Mouse (Mus musculus): ENCODE measurements around the gene Ndst2.

Gene Ndst2

DNA sequence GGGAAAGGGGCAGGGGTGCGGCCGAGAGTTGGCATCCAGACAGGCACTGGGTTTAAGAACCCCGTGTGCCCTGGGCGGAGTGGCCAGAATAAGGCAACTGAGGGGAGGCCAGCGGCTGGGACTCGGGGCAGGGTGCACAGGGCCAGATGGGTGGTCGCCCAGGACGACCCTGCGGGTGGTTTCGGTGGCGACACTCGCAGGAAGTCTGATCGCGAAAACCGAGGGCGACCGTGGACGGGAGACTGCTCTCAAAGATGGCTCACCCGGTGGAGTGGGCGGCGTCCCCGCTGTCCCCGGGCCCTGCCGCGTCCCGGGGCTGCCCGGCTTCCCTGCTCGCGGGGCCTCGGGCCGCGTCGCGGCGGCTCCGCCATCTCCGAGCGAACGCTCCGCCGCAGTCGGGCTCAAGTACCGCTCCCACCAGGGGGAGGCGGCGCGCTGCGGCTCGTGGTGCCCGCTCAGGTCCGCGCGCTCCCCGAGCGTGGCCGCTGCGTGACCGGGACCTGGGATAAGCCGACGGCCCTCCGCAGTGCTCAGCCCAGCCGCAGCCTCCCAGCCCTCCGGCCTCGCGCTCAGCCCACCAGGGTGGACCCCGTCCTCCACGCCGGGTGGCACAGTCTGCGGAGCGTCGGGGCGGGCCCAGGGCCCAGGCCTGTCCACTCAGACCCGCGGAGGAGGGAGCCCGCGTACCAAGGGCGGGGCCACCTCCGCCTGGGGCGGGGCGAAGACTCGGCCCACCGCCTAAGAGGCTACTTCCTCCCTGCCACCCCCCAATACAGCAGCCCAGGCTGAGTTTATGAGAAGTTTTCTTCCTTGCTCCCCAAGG lies at the start of gene Ndst2:
Gene Ndst2, minus strand, starts transcription at position 611 of the 823 bp plus-strand sequence.
- under 1% methylated on average over 80 of the region's 81 CpGs for WGBS

DNA sequence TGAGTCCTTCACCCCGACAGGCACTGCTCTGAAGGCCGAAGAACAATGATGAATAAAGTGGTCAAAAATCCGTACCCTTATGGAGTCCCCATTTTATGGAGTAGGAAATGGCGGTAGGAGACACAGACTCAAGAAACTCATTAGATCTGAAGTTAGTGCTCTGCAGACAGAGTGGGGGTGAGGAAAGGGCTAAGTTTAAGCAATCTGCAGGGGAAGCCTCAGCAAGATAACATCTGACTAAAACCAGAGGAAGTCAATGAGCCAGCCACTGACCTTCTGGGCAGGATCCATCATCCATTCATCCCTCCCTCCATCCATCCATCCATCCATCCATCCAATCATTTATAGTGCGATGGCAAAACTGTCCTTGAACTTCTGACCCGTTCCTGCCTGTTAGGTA lies 49.2 kb upstream of the Ndst2 start:
- WGBS: 81% methylated on average over 6 of the region's 6 CpGs

DNA sequence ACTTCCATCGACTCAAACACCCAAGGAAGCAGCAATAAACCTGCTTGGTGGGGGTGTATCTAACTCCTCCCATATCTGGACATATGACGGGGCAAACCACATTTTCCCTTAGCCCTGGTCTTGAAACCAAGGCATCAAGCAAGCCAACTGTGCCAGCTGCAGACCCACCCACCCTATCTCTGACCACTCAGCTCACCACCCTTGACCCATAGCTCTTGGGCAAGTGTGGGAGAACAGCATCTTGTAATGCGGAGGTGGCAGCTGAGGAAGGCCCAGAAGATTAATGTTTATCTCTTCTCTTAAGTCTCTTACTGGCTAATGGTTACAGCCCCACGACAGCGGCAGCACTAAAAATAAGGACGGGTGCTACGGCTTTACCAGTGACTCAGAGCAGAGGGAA lies 48.5 kb upstream of the Ndst2 start:
- 70% methylated on average over 7 of the region's 7 CpGs for WGBS

DNA sequence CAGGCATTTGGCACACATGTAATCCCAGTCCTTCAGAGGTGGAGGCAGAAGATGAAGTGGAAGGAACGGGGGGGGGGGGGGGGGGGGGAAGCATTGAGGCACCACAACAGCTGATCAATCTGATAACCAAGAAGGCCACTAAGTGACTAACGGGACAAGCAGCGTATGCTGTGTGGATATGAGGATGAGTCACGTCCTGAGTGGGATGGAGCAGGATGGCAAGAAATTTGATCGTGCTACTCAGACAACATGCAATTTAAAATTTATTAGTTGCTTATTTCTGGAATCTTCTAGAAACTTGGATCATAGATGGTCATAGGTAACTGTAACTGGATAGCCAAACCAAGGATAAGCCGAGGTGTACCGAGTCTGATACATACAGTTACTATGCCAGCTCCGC lies 45.9 kb upstream of the Ndst2 start:
- WGBS: 66% methylated on average over 8 of the region's 8 CpGs

DNA sequence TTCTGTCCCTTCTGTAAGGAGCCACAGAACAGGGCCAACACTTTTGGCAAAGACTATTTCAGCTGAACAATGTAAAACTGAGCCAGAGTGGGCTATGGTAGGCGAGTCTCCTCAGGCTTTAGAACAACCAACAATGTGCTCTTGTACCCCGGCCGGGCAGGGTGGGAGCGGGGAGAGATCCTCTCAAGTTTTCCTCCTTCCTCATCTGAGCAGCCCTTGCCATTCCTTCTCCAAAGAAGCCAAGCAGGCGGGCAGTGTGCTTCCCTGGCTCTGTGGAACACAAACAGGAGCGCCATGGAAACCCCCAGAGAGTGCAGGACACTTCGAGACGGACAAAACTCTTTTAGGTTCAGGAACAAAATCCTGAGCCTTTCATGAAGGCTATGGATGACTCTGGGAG lies 44.1 kb upstream of the Ndst2 start:
- 69% methylated on average over 8 of the region's 8 CpGs for WGBS

DNA sequence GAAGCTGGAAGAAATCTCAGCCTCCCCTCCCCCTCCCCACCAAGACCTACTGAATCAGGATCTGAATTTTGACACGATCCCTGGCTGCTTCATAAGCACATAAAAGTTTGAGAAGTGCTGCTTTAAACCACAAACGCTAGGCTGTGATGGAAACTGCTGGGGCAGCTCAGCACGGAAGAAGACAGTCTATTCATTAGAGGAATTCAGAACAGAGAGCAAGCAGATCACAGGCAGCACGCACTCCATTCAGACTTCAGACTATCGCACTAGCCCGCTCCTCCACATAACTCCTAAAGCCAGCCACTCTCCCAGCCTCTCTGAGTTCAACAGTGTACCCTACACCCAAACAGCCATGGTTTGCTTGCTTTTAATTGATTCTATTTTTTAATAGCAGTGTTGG lies 41.3 kb upstream of the Ndst2 start:
- WGBS: 39% methylated on average over 6 of the region's 6 CpGs

DNA sequence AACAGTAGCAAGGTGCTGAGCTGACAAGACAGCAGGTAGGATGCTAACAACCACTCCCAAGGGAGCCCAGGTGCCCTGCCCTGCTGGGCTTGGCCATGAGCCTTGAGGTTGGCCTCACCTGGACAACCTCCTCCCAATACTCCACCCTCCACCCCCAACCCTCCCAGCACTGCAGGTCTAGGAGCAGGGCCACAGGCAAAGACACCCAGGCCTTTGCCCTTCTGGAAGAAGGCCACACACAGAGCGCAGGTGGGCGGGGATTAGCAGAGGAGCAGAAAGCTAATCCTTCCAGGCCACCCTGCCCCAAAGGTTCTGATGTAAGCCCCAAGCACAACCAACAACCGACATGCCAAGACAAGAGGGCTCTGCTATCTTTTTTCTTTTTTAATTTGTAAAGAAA lies 39.0 kb upstream of the Ndst2 start:
- WGBS: 63% methylated on average over 3 of the region's 3 CpGs

DNA sequence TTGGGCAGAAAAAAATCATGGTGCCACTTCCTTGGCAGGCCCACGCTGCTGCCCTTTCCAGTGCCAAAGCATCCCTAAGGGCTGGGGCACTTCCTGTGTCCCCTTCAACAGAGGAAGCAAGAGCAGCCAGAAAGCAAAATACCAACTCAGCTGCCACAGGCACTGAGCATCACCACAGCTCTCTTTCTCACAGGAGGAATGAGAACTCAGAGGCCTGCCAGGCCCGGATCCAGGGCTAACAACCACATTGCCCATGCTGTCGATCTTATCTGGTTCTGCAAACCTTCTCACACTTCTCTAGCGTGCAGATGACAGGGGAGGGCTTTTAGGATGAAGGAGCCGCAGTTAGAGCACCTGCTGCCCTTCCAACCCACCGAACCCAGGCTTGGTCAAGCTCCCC lies 38.4 kb upstream of the Ndst2 start:
- 62% methylated on average over 6 of the region's 6 CpGs for WGBS

DNA sequence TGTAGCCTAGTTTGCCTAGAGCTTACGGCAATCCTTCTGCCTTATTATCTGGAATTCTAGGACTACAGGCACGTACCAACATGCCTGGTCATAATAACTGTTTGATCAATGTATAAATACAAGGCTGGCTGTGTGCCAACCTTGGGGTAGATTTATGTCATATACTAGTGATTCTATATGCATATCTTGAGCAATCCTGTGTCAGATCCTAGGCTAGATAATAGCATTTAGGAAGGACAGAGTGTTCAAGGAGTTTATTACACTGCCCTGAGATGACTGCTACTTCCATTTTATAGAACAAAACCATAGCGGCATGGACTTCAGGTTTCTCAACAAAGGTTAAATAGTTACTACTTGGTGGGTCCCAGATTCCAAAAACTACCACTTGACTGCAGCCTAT lies 37.6 kb upstream of the Ndst2 start:
- 92% methylated on average over 3 of the region's 3 CpGs for WGBS

DNA sequence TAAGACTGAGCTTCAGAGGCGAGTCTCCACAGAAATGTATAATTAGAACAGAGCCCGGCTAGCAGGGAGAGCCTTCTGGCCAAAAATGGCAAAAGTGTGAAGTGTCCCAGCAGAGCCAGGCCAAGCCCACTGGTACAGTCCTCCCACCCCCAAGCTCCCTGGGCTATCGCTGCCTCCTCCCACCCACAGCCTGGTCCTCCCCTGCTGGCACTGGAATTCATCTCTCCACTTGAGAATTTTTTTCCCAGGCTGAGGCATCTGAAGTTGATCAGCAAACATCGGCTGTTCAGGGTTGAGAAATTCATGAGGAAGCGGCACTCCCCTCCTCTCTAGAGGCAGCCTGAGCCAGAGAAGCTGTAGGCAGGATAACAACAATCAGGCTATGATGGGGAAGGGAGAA lies 34.2 kb upstream of the Ndst2 start:
- WGBS: 23% methylated on average over 5 of the region's 5 CpGs

DNA sequence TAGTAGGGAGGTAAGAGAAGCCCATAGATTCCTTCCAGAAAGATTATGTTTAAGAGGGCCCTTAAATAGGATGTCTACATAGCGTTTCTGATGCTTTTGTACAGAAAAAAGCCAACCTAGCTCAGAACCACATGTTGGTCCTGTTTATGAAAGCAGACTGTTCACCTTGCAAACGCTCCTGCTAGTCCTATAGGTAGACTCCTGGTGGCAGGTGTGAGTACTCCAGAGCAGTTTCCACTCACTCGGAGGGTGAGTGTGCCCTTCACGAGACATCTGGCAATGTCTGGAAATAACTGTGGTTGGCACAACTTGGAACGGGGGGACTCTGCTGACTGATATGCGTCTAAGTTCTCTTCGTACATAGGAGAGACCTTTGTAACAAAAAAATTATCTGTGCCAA lies 33.6 kb upstream of the Ndst2 start:
- 58% methylated on average over 7 of the region's 7 CpGs for WGBS

DNA sequence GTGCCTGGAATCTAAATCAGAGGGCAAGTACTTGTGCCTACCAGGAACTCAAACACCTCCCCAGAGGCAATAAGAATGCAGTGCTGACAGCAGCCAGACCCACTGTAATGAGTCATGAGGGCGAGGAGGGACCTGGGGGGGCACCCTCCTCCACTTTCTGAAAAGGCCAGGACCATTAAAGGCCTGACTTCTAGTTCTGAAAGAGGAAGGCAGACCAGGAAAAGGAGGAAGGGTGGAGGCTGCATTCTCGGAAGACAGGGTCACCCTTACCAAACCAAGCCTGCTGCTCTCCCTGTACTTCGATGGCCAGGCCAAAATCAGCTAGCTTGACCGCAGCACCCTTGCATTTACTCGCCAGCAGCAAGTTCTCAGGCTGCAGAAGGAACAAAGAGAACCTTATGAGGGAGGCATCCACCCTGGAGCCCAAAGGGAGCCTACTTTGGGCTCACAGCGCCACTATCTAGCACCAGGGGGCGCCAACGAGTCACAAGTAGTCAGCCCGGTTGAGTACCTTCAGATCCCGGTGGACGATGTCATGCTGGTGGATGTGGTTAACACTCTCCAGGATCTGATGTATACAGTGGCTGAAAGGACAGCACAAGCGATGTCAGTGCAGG lies 31.4 kb upstream of the Ndst2 start:
- whole genome bisulfite sequencing: 18% methylated on average over 12 of the region's 12 CpGs

DNA sequence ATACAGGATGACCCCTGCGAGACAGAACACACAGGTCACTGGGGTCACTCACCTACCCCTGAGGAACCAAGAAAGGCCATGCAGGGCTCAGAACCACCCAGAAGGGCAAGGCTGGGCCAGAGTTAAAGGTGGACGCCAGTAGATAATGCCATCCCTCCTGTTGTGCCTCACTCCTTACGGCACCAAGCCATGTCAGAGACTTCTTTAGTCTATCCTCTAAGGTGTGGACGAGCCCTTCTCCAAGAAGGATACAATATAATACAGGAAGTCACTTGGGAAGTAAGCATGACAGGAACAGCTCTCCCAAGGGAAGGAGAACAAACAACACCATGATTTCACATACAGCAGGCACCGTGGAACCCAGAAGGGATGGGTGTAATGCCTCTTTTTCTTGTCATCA lies 30.6 kb upstream of the Ndst2 start:
- WGBS: 82% methylated on average over 5 of the region's 5 CpGs

DNA sequence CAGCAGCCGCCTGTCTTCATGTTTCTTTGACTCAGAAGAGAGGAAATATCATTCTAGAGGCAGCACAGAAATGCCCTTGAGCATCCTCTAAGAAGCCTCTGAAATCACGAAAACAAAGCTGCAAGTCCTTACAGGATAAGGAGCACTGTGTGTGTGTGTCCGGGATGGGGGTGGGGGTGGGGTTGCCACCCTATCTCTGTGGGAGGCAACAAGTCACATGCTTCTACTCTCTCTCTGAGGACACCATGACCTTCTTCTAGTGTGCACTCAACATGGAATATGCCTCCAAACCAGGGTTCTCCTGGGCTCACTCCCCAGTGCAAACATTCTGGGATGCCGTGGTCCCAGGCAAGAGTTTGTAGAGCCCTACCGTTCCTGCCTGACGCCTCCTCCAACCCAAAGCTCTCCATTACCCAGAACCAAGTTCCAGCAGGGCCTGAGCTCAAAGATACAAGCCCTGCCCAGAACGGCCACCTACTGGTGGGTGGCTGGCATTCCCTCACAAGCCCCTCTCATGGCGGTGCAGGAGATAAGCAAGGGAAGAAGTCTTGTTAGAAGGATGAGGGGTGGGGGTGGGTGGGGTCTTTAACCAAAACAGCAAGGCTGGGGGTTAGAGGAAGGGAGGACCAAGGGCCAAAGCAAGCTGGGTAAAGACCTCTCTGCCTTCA lies 24.5 kb upstream of the Ndst2 start:
- WGBS: 73% methylated on average over 8 of the region's 8 CpGs

DNA sequence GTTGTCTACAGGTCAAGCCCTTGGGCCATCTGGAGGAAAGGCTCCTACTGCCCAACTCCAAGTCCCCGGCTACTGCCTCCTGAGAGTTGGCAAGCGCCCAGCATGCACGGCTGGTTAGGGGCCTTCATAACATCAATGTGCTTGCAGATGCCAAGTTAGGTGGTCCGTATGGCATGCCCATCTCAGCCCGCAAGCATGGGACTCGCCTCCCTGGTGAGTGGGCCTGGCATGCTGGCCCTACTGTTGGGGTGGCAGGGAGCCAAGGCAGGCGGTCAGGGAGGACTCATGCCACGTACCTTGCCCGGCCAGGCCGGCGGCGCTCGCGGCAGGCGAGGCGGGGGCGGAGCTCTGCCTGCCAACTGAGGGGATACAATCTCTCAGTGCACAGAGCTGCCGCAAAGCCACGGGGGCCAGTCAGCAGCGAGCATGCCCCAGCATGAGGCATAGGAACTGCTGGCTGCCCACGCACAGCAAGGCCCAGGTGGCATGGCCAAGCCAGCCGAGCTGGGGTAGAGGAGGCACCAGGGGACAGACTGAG lies 23.1 kb upstream of the Ndst2 start:
- WGBS: 65% methylated on average over 22 of the region's 22 CpGs

DNA sequence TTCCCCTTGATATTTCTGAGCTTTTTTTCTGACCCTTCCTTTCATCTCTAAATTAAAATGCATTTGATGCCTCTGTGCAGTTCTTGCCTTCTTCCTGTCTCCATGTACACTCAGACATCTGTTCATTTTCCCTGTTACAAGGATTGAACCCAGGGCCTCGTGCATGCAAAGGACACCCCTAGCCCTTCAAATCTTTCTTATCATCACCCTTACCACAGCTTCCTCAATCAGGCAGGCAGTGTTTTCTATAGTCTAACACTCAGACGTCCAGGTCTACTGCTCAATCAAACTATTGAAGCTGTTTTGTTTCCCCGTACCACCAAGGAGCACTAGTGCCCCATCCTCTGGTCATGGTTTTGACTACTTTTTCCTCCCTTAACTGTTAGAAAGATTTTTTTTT lies 19.4 kb upstream of the Ndst2 start:
- 81% methylated on average over 3 of the region's 3 CpGs for WGBS

DNA sequence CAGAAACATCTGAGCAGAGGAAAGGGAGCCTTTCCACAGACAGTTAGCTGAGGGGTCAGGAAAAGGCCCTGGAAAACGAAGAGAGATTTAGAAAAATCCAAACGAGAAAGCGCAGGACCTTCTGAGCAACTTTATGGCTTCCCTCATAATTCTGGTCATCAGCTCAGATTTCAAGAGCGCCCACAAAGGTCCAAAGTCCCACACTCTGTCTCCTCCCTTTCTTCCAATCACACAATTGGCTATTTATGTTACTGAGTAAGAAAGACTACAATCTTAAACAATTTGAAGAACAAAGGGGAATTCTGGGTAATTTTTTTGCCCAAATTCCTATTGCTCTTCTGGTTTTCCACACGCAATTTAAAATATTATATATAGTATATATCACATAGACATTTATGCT lies 16.1 kb upstream of the Ndst2 start:
- 88% methylated on average over 5 of the region's 5 CpGs for WGBS

DNA sequence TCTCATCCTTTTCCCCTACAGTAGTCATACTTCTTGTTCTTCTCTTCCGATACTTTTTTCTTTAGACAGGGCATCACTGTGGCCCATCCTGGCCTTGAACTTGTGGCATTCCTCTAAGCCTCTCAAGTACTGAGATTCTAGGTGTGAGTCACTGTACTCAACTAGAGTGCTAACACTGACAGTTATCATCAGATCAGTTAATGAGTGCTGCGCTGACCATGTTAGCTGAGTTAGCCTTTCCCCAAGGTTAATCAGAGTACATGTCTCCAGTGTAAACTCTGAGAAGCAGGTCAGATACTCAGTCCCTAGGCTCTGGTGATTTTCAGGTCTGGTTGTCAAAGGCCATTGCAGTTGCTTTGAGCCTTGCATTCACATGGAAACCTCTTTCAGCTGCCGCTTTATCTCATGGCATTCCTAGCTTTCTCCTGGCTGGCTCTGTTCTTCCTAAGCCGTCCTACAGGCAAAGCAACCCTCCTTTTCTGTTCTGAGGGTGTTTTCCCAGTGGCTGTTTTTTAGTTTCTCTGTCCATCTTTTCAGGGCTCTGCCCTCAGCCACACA lies 15.2 kb upstream of the Ndst2 start:
- 79% methylated on average over 4 of the region's 4 CpGs for WGBS

DNA sequence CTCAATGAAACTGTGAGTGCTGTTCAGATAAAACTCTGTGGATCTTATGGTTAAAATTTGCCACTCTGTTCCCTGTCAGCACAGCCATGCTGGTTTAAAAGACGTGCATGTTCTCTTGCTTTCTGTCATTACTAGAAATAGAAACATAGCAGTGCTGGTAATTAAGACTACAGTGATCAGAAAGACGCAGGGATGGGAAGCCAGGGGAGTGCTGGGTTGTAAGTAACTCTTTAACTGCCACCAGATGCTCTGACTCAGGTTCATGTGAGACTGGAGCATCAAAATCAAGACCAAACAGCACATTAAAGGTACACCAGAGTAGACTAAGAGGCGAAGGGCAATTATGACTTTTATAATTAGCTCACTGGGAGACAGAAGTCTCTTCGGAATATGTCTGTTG lies 14.0 kb upstream of the Ndst2 start:
- 46% methylated on average over 4 of the region's 4 CpGs for WGBS

DNA sequence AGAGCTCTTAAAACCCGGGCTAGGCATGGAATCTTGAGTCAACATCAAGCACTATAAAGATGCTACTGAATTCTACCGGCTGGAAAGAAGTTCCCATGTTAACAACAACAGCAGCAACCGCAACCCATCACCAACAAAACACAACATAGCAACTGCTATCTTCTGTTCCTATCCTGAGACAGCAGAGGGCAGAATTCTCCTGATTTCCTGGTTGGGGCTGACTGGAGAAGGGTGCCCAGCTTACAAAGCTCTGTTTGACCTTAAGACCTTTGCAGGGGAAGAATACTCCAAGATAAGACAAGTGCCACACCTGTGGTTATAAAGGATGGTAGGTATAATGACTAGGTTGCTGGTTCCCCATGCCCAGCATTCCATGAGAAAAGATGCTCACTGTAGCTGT lies 12.6 kb upstream of the Ndst2 start:
- WGBS: 62% methylated on average over 3 of the region's 3 CpGs

DNA sequence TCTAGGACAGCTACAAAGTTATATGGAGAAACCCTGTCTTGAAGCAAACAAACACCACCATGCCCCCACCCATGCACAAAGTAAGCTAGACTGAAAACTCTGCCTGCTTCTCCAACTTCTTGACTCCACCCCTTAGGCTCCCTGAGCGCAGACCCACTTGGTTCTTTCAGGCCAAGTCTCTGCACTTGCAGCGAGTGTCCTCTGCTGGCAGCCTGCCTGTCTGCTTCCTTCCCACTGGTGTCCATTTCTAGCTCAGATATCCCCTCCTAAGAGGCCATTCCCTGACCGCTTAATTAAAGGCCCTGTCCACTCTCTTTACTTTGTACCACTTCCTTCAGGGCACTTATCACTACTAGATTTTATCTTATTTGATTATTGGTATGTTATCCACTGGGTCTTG lies 9.3 kb upstream of the Ndst2 start:
- WGBS: 63% methylated on average over 3 of the region's 3 CpGs

DNA sequence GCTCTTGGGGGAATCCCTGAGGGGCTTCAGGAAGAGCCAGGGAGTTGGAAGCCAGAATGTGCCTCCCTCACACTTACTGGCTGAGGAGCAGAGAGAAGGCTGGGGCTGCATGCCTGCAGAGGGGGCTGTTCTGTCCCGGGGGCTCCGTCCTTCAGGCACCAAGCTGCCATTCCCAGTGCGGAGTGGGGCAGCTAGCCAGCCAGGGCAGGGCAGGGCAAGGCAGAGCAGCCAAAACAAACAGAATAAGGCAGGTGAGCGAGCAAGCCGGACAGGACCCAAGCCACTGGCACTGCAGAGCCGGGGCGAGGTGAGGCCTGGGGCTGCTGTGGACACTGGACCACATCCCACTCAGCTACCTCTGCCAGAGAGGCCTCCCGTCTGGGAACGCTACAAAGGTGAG lies 6.9 kb upstream of the Ndst2 start:
- 88% methylated on average over 9 of the region's 9 CpGs for WGBS

DNA sequence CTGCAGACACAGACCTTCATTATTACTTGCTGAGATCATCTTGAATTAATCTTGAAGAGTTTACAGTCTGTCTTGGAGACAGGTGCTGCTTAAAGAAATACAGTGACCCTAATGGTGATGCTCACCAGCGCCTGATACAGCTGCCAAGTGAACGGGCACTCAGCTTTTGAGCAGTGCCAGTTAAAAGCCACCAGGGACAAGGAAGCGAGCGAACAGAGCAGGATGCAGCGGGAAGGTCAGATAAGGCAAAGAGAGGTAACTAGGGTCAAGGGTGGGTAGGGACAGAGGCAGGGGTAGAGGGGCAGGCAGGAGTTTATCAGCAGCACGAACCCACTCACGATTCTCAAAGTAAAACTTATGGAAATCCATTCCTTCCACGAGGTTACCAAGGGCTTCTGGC lies 4.1 kb upstream of the Ndst2 start:
- 87% methylated on average over 8 of the region's 8 CpGs for WGBS

Data from cerebral cortex, adult 2 months (tissue).